Mouse (Mus musculus): Measurements from ENCODE around the gene Kcnc2. TPM values are rescaled to one million over a fixed set of nuclear protein-coding genes. Genes with fewer than 3 reads are reported as not detected.

The Kcnc2 gene
- polyA plus RNA-seq, 1 experiment from 2014 or later: 0.51 TPM

- ATAC-seq (ENCODE audit: insufficient number of reproducible peaks, low FRiP score, low TSS enrichment, low read depth): no peak
- H3K27me3 ChIP-seq: no peaks in the 10 kb centered on the region
- no peaks in the 10 kb centered on the region for H3K9me3 ChIP-seq
- H3K4me2 ChIP-seq: no peak overlapping the region
- no peaks in the 10 kb centered on the region for H3K4me1 ChIP-seq
- WGBS: 39% methylated on average over 9 of the region's 9 CpGs
- no peak overlapping the region for H3K4me3 ChIP-seq
- H3K36me3 ChIP-seq: no peaks in the 10 kb centered on the region
- no peak overlapping the region for H3K9ac ChIP-seq
- H3K27ac ChIP-seq: no peak overlapping the region
Observed at GRCm38 (mm10) chr10:112400591-112401404, 129.9 kb downstream of the Kcnc2 start.

- Histone ChIP-seq H3K9me3 (no peaks in the 10 kb centered on the region), H3K4me3 (no peak overlapping the region), H3K4me2 (no peak overlapping the region), H3K9ac (no peak overlapping the region), H3K27me3 (no peaks in the 10 kb centered on the region), H3K27ac (no peak overlapping the region), H3K4me1 (no peaks in the 10 kb centered on the region), H3K36me3 (no peaks in the 10 kb centered on the region)
- no peak for ATAC-seq (ENCODE audit: insufficient number of reproducible peaks, low FRiP score, low TSS enrichment, low read depth)
- WGBS: 60% methylated on average over 2 of the region's 2 CpGs
Observed at GRCm38 (mm10) chr10:112409525-112409924, 138.6 kb downstream of the Kcnc2 start.

GRCm38 (mm10) chr10:112423327-112423726 is 152.4 kb downstream of the Kcnc2 start:
- no peaks in the 10 kb centered on the region for H3K27me3 ChIP-seq
- no peaks in the 10 kb centered on the region for H3K9me3 ChIP-seq
- no peak overlapping the region for H3K4me2 ChIP-seq
- H3K4me3 ChIP-seq: no peak overlapping the region
- H3K36me3 ChIP-seq: no peaks in the 10 kb centered on the region
- H3K27ac ChIP-seq: no peak overlapping the region
- no peak for ATAC-seq (ENCODE audit: insufficient number of reproducible peaks, low FRiP score, low TSS enrichment, low read depth)
- H3K9ac ChIP-seq: no peak overlapping the region
- 50% methylated on average over 10 of the region's 10 CpGs for WGBS
- H3K4me1 ChIP-seq: no peaks in the 10 kb centered on the region

- ATAC-seq (ENCODE audit: insufficient number of reproducible peaks, low FRiP score, low TSS enrichment, low read depth): no peak
- WGBS: 81% methylated on average over 2 of the region's 2 CpGs
Observed at GRCm38 (mm10) chr10:112436950-112437349, 166.0 kb downstream of the Kcnc2 start.

GRCm38 (mm10) chr10:112444640-112445039 is 173.7 kb downstream of the Kcnc2 start:
- Histone ChIP-seq H3K4me1 (no peaks in the 10 kb centered on the region), H3K4me2 (no peak overlapping the region), H3K4me3 (no peak overlapping the region), H3K9me3 (no peaks in the 10 kb centered on the region), H3K27ac (no peak overlapping the region), H3K9ac (no peak overlapping the region), H3K36me3 (no peaks in the 10 kb centered on the region), H3K27me3 (no peaks in the 10 kb centered on the region)
- WGBS: 60% methylated on average over 4 of the region's 4 CpGs
- ATAC-seq (ENCODE audit: insufficient number of reproducible peaks, low FRiP score, low TSS enrichment, low read depth): no peak

More at GRCm38 (mm10) chr10:112436950-112437349, 166.0 kb downstream of the Kcnc2 start:
- no peak overlapping the region for H3K9ac ChIP-seq
- no peak overlapping the region for H3K4me3 ChIP-seq
- H3K27ac ChIP-seq: no peak overlapping the region
- H3K4me2 ChIP-seq: no peak overlapping the region
- no peaks in the 10 kb centered on the region for H3K36me3 ChIP-seq
- no peaks in the 10 kb centered on the region for H3K4me1 ChIP-seq
- H3K27me3 ChIP-seq: no peaks in the 10 kb centered on the region
- no peaks in the 10 kb centered on the region for H3K9me3 ChIP-seq

GRCm38 (mm10) chr10:112450910-112451309 is 180.0 kb downstream of the Kcnc2 start:
- no peaks in the 10 kb centered on the region for H3K27me3 ChIP-seq
- H3K27ac ChIP-seq: no peak overlapping the region
- WGBS: 84% methylated on average over 5 of the region's 5 CpGs
- ATAC-seq (ENCODE audit: insufficient number of reproducible peaks, low FRiP score, low TSS enrichment, low read depth): no peak
- H3K36me3 ChIP-seq: no peaks in the 10 kb centered on the region
- no peak overlapping the region for H3K4me3 ChIP-seq
- H3K4me2 ChIP-seq: no peak overlapping the region
- no peak overlapping the region for H3K9ac ChIP-seq
- H3K4me1 ChIP-seq: no peaks in the 10 kb centered on the region
- no peaks in the 10 kb centered on the region for H3K9me3 ChIP-seq

GRCm38 (mm10) chr10:112468689-112469384 is 197.9 kb downstream of the Kcnc2 start:
- WGBS: 84% methylated on average over 6 of the region's 6 CpGs
- no peak overlapping the region for H3K4me3 ChIP-seq
- H3K27me3 ChIP-seq: no peaks in the 10 kb centered on the region
- no peaks in the 10 kb centered on the region for H3K36me3 ChIP-seq
- ATAC-seq (ENCODE audit: insufficient number of reproducible peaks, low FRiP score, low TSS enrichment, low read depth): no peak
- no peak overlapping the region for H3K4me2 ChIP-seq
- H3K9me3 ChIP-seq: no peaks in the 10 kb centered on the region
- no peaks in the 10 kb centered on the region for H3K4me1 ChIP-seq
- no peak overlapping the region for H3K9ac ChIP-seq
- H3K27ac ChIP-seq: no peak overlapping the region

- Histone ChIP-seq H3K4me1 (no peaks in the 10 kb centered on the region), H3K36me3 (no peaks in the 10 kb centered on the region), H3K4me3 (no peak overlapping the region), H3K9ac (no peak overlapping the region), H3K9me3 (no peaks in the 10 kb centered on the region), H3K27me3 (no peaks in the 10 kb centered on the region), H3K4me2 (no peak overlapping the region), H3K27ac (no peak overlapping the region)
- ATAC-seq (ENCODE audit: insufficient number of reproducible peaks, low FRiP score, low TSS enrichment, low read depth): no peak
- 82% methylated on average over 6 of the region's 6 CpGs for WGBS
Observed at GRCm38 (mm10) chr10:112474122-112474810, 203.3 kb downstream of the Kcnc2 start.

- Histone ChIP-seq H3K4me3 (no peak overlapping the region), H3K9ac (no peak overlapping the region), H3K4me2 (no peak overlapping the region), H3K27me3 (no peaks in the 10 kb centered on the region), H3K36me3 (no peaks in the 10 kb centered on the region), H3K27ac (no peak overlapping the region), H3K4me1 (no peaks in the 10 kb centered on the region), H3K9me3 (no peaks in the 10 kb centered on the region)
- ATAC-seq (ENCODE audit: insufficient number of reproducible peaks, low FRiP score, low TSS enrichment, low read depth): no peak
- 75% methylated on average over 2 of the region's 2 CpGs for WGBS
Observed at GRCm38 (mm10) chr10:112481461-112481860, 210.5 kb downstream of the Kcnc2 start.

- no peak overlapping the region for H3K9ac ChIP-seq
- WGBS: 81% methylated on average over 9 of the region's 9 CpGs
- H3K4me1 ChIP-seq: no peaks in the 10 kb centered on the region
Observed at GRCm38 (mm10) chr10:112481921-112482607, 211.1 kb downstream of the Kcnc2 start.

GRCm38 (mm10) chr10:112484387-112485105 is 213.6 kb downstream of the Kcnc2 start:
- Histone ChIP-seq H3K27ac (no peak overlapping the region), H3K36me3 (no peaks in the 10 kb centered on the region), H3K27me3 (no peaks in the 10 kb centered on the region), H3K4me2 (no peak overlapping the region), H3K9ac (no peak overlapping the region), H3K4me3 (no peak overlapping the region), H3K4me1 (no peaks in the 10 kb centered on the region), H3K9me3 (no peaks in the 10 kb centered on the region)
- no peak for ATAC-seq (ENCODE audit: insufficient number of reproducible peaks, low FRiP score, low TSS enrichment, low read depth)
- WGBS: 76% methylated on average over 11 of the region's 11 CpGs

More at GRCm38 (mm10) chr10:112481921-112482607, 211.1 kb downstream of the Kcnc2 start:
- H3K4me3 ChIP-seq: no peak overlapping the region
- H3K36me3 ChIP-seq: no peaks in the 10 kb centered on the region
- no peak overlapping the region for H3K27ac ChIP-seq
- no peak for ATAC-seq (ENCODE audit: insufficient number of reproducible peaks, low FRiP score, low TSS enrichment, low read depth)
- H3K9me3 ChIP-seq: no peaks in the 10 kb centered on the region
- H3K4me2 ChIP-seq: no peak overlapping the region
- H3K27me3 ChIP-seq: no peaks in the 10 kb centered on the region

Measured in limb, embryonic 15.5 days (tissue).